Mouse (Mus musculus) heart, embryonic 10.5 days (tissue): ENCODE measurements around the gene Gm9803. TPM values are rescaled to one million over a fixed set of nuclear protein-coding genes. Genes with fewer than 3 reads are reported as not detected.

ENCODE experiments used
- DNase-seq: peaks from one replicate; pipeline ENCODE4 v3.0.0-alpha.2; 2017; ENCODE audit warnings: low spot score
- H3K27ac ChIP-seq: fragments of 300-500 bp; sonication (generic); 2 replicates; pipeline ENCODE4 v1.5.1; 2016; ENCODE audit warnings: mild to moderate bottlenecking
- H3K27me3 ChIP-seq: fragments of 300-500 bp; sonication (generic); 2 replicates; pipeline ENCODE4 v1.6.1; 2016; ENCODE audit warnings: mild to moderate bottlenecking; ENCODE audit not compliant: poor library complexity, insufficient read depth, severe bottlenecking
- H3K36me3 ChIP-seq: fragments of 300-500 bp; sonication (generic); 2 replicates; pipeline ENCODE4 v1.6.1; 2016; ENCODE audit warnings: mild to moderate bottlenecking, moderate library complexity
- H3K4me1 ChIP-seq: fragments of 300-500 bp; sonication (generic); 2 replicates; pipeline ENCODE4 v1.6.1; 2016; ENCODE audit warnings: mild to moderate bottlenecking
- H3K4me3 ChIP-seq: fragments of 300-500 bp; sonication (generic); 2 replicates; pipeline ENCODE4 v1.5.1; 2016; ENCODE audit warnings: mild to moderate bottlenecking, moderate library complexity
- H3K9me3 ChIP-seq: fragments of 300-500 bp; sonication (generic); 2 replicates; pipeline ENCODE4 v1.6.1; 2016; ENCODE audit warnings: mild to moderate bottlenecking, moderate library complexity
- WGBS: fragments of 180-500 bp; shearing (Covaris S2); methylation state at CpG from one replicate; pipeline ENCODE4 v1.1.7; 2016; 5-methylcytosine and 5-hydroxymethylcytosine counted together
- polyA plus RNA-seq: library from polyadenylated mRNA; unstranded; fragments of >200 nt; fragmentation: Nextera tagmentation; extraction: Ambion mirVana; gene quantifications from 2 replicates; pipeline ENCODE4 v1.2.1, GENCODE M21; 2016

The Gm9803 gene
- polyA plus RNA-seq, 1 experiment from 2014 or later: 15.2 TPM

- H3K9me3 ChIP-seq: no peaks in the 10 kb centered on the region
- H3K36me3 ChIP-seq: no peaks in the 10 kb centered on the region
- peaks cover 51% of the 10 kb centered on the region for H3K4me1 ChIP-seq
- WGBS: 80% methylated on average over 4 of the region's 4 CpGs
- H3K4me3 ChIP-seq: no peak overlapping the region
- H3K27ac ChIP-seq: no peak overlapping the region
- no peak for DNase-seq
- H3K27me3 ChIP-seq: no peaks in the 10 kb centered on the region
Measured at GRCm38 (mm10) chr10:43488258-43488657, 35.6 kb upstream of the Gm9803 start.

GRCm38 (mm10) chr10:43489139-43489538 is 34.7 kb upstream of the Gm9803 start:
- H3K27ac ChIP-seq: peak overlapping the region; percentile 70
- peak overlapping the region; percentile 32 for H3K4me3 ChIP-seq
- peaks cover 3% of the 10 kb centered on the region; the same call in 1 of the 2 replicates for H3K36me3 ChIP-seq
- DNase-seq: no peak
- no peaks in the 10 kb centered on the region for H3K27me3 ChIP-seq
- WGBS: 87% methylated on average over 7 of the region's 7 CpGs
- no peaks in the 10 kb centered on the region for H3K9me3 ChIP-seq
- peaks cover 44% of the 10 kb centered on the region for H3K4me1 ChIP-seq

- Histone ChIP-seq H3K27ac (peak overlapping the region; percentile 70), H3K36me3 (peaks cover 7% of the 10 kb centered on the region; the same call in 1 of the 2 replicates), H3K4me3 (peak overlapping the region; percentile 32), H3K9me3 (no peaks in the 10 kb centered on the region), H3K4me1 (peaks cover 41% of the 10 kb centered on the region), H3K27me3 (no peaks in the 10 kb centered on the region)
- no peak for DNase-seq
- WGBS: 19% methylated on average over 6 of the region's 6 CpGs
Measured at GRCm38 (mm10) chr10:43489550-43489949, 34.3 kb upstream of the Gm9803 start.

GRCm38 (mm10) chr10:43490034-43490433 is 33.9 kb upstream of the Gm9803 start:
- peak overlapping the region; percentile 70 for H3K27ac ChIP-seq
- H3K9me3 ChIP-seq: no peaks in the 10 kb centered on the region
- H3K27me3 ChIP-seq: no peaks in the 10 kb centered on the region
- no peak overlapping the region for H3K4me3 ChIP-seq
- 57% methylated on average over 8 of the region's 8 CpGs for WGBS
- no peak for DNase-seq
- peaks cover 40% of the 10 kb centered on the region for H3K4me1 ChIP-seq
- peaks cover 12% of the 10 kb centered on the region for H3K36me3 ChIP-seq

- no peak for DNase-seq
- WGBS: 82% methylated on average over 5 of the region's 5 CpGs
- Histone ChIP-seq H3K27me3 (no peaks in the 10 kb centered on the region), H3K4me1 (peaks cover 37% of the 10 kb centered on the region), H3K27ac (peak overlapping the region; percentile 70; the same call in 1 of the 2 replicates), H3K9me3 (no peaks in the 10 kb centered on the region), H3K4me3 (no peak overlapping the region), H3K36me3 (peaks cover 20% of the 10 kb centered on the region)
Measured at GRCm38 (mm10) chr10:43490846-43491245, 33.0 kb upstream of the Gm9803 start.

- DNase-seq: no peak
- Histone ChIP-seq H3K27ac (no peak overlapping the region), H3K4me1 (no peaks in the 10 kb centered on the region), H3K4me3 (no peak overlapping the region), H3K27me3 (no peaks in the 10 kb centered on the region), H3K9me3 (no peaks in the 10 kb centered on the region), H3K36me3 (peaks cover 52% of the 10 kb centered on the region)
- WGBS: 96% methylated on average over 4 of the region's 4 CpGs
Measured at GRCm38 (mm10) chr10:43502599-43502998, 21.3 kb upstream of the Gm9803 start.

- no peaks in the 10 kb centered on the region for H3K9me3 ChIP-seq
- DNase-seq: no peak
- peaks cover 43% of the 10 kb centered on the region for H3K36me3 ChIP-seq
- H3K27me3 ChIP-seq: no peaks in the 10 kb centered on the region
- WGBS: 72% methylated on average over 1 of the region's 1 CpGs
- no peak overlapping the region for H3K4me3 ChIP-seq
- H3K4me1 ChIP-seq: no peaks in the 10 kb centered on the region
- H3K27ac ChIP-seq: no peak overlapping the region
Measured at GRCm38 (mm10) chr10:43504291-43504690, 19.6 kb upstream of the Gm9803 start.

GRCm38 (mm10) chr10:43507051-43507450 is 16.8 kb upstream of the Gm9803 start:
- Histone ChIP-seq H3K36me3 (peaks cover 49% of the 10 kb centered on the region), H3K27me3 (no peaks in the 10 kb centered on the region), H3K9me3 (no peaks in the 10 kb centered on the region), H3K4me1 (no peaks in the 10 kb centered on the region), H3K4me3 (no peak overlapping the region), H3K27ac (no peak overlapping the region)
- 67% methylated on average over 4 of the region's 4 CpGs for WGBS
- DNase-seq: no peak

GRCm38 (mm10) chr10:43509228-43509627 is 14.7 kb upstream of the Gm9803 start:
- H3K36me3 ChIP-seq: peaks cover 63% of the 10 kb centered on the region
- WGBS: 93% methylated on average over 7 of the region's 7 CpGs
- H3K4me3 ChIP-seq: no peak overlapping the region
- H3K4me1 ChIP-seq: no peaks in the 10 kb centered on the region
- DNase-seq: no peak
- H3K27me3 ChIP-seq: no peaks in the 10 kb centered on the region
- H3K27ac ChIP-seq: no peak overlapping the region
- H3K9me3 ChIP-seq: no peaks in the 10 kb centered on the region

- peaks cover 52% of the 10 kb centered on the region for H3K36me3 ChIP-seq
- 94% methylated on average over 10 of the region's 10 CpGs for WGBS
Measured at GRCm38 (mm10) chr10:43512976-43513375, 10.9 kb upstream of the Gm9803 start.

GRCm38 (mm10) chr10:43516992-43517660 is 6.8 kb upstream of the Gm9803 start:
- no peaks in the 10 kb centered on the region for H3K9me3 ChIP-seq
- DNase-seq: no peak
- peaks cover 20% of the 10 kb centered on the region for H3K36me3 ChIP-seq
- H3K27ac ChIP-seq: no peak overlapping the region
- WGBS: 75% methylated on average over 6 of the region's 6 CpGs
- no peak overlapping the region for H3K4me3 ChIP-seq
- H3K27me3 ChIP-seq: no peaks in the 10 kb centered on the region
- peaks cover 8% of the 10 kb centered on the region; the same call in 1 of the 2 replicates for H3K4me1 ChIP-seq

More at GRCm38 (mm10) chr10:43512976-43513375, 10.9 kb upstream of the Gm9803 start:
- no peaks in the 10 kb centered on the region for H3K27me3 ChIP-seq
- no peak for DNase-seq
- no peak overlapping the region for H3K4me3 ChIP-seq
- H3K27ac ChIP-seq: no peak overlapping the region
- H3K4me1 ChIP-seq: peaks cover 8% of the 10 kb centered on the region; the same call in 1 of the 2 replicates
- H3K9me3 ChIP-seq: no peaks in the 10 kb centered on the region

GRCm38 (mm10) chr10:43517836-43518235 is 6.0 kb upstream of the Gm9803 start:
- DNase-seq: no peak
- H3K4me1 ChIP-seq: peaks cover 8% of the 10 kb centered on the region; the same call in 1 of the 2 replicates
- H3K9me3 ChIP-seq: no peaks in the 10 kb centered on the region
- H3K36me3 ChIP-seq: peaks cover 14% of the 10 kb centered on the region
- no peak overlapping the region for H3K27ac ChIP-seq
- no peaks in the 10 kb centered on the region for H3K27me3 ChIP-seq
- WGBS: 61% methylated on average over 4 of the region's 4 CpGs
- H3K4me3 ChIP-seq: no peak overlapping the region

GRCm38 (mm10) chr10:43518368-43518767 is 5.5 kb upstream of the Gm9803 start:
- Histone ChIP-seq H3K27me3 (no peaks in the 10 kb centered on the region), H3K27ac (no peak overlapping the region), H3K4me1 (peaks cover 8% of the 10 kb centered on the region; the same call in 1 of the 2 replicates), H3K36me3 (peaks cover 8% of the 10 kb centered on the region), H3K9me3 (no peaks in the 10 kb centered on the region), H3K4me3 (no peak overlapping the region)
- 75% methylated on average over 12 of the region's 13 CpGs for WGBS
- DNase-seq: no peak
